Mouse (Mus musculus) bone marrow macrophage, adult 2 months (primary cell): ENCODE measurements around the gene Atpaf1.

Experiments
- CTCF ChIP-seq: IDR thresholded peaks from 2 replicates; pipeline ENCODE4 v1.5.1; 2012; ENCODE audit warnings: low read depth, mild to moderate bottlenecking, low read length, moderate library complexity
- POLR2A ChIP-seq: IDR thresholded peaks from 2 replicates; pipeline ENCODE4 v1.6.1; 2012; ENCODE audit warnings: mild to moderate bottlenecking, low read depth, low read length, borderline replicate concordance

GRCm38 (mm10) chr4:115820944-115821343 lies 36.3 kb downstream of the Atpaf1 start:
- no peak for TF ChIP-seq CTCF
- no peak for TF ChIP-seq POLR2A
